Mouse (Mus musculus): Measurements from ENCODE around the gene BC051142.

DNA sequence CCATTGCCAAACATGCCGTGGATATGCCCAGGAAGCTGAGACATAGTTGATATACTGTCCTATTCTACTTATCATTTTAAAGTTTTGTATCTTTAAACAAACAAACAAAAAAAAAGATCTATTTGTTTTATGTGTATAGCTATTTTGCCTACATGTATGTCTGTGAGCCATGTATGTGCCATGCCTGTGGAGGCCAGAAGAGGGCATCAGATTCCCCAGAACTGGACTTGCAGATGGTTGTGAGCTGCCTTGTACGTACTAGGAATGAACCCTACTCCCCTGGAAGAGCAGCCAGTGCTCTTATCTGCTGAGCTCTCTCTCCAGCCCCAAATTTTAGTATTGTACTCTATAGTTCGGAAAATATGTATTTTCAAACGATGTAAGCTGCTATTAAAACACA is 10.1 kb upstream of the BC051142 start:
- peak; percentile 87 for TF ChIP-seq CTCF (IDR thresholded peaks at IDR 0.05; ENCODE audit: insufficient read depth, low read length)
- no peak for TF ChIP-seq POLR2A (IDR thresholded peaks at IDR 0.05; ENCODE audit: borderline replicate concordance, extremely low read depth, low read depth, low read length)
